Mouse (Mus musculus): ENCODE results near the gene Sntg2.

Sntg2 gene

DNA sequence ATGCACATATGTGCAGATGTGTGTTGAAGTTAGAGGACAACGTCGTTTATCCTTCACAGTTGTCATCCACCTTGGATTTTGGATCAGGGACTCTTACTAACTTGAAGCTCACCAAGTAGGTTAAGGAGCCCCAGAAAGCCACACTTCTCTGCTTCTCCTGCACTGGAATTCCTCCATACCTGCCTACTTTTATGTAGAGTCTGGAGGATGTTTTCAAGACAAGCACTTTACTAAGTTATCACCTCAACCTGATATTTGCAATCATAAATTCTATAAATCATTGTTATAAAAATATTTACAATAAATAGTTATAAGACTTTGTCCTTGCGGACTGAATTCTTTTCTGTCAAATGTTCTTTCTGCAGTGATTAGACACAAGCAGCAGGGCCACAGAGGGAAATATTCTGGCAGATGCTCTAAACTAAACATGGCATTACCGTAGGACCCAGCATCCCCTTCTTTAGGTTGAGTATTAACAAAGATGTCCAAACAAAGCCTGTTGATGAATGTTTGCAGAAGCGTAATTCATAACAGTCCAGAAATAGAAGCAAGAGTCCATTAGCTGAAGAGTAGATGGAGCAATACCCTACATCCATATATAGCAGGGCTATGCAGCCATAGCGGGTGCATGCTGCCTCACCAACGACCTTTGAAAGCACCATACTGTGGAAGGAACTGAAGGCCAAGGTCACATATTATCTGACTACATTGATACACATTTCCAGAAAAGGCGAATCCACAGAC is 100.8 kb downstream of the Sntg2 start:
- DNase-seq: no peak

DNA sequence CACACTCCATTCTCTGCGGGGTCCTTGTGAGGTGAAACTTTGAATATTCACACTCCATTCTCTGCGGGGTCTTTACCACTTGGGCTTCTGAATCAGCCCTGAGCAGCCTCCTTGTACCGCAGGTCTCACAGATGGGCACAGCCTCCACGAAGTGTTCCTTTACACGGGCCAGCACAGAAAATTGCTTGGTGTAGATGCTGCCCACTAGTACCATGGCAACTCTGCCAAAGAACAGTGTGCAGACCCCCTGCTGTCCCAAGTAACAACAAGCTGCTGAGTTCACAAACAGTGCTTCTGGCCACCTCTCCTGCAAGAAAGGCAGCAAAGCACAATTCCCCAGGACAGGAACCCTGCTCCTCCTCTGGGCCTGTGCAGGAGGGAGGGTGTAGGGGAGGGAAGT is 109.0 kb downstream of the Sntg2 start:
- no peak for DNase-seq

DNA sequence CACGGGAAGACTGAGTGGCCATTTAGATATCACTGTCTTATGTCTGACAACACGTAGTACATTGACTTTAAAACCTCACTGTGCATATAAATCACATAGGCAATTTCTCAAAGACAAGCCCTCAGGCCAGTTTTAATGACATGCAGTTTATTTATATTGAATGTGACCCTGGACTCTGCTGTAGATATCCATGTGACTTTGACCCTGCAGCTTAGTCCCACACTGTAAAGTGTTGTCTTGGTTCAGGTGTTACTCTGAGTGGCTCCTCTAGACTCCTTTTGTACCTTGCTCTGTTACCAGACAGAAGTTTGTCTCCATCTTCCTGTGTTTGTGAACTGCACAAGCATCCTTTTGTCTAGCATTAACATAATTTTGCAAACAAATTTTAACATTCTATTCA is 112.0 kb downstream of the Sntg2 start:
- no peak for DNase-seq

GRCm38 (mm10) chr12:30258641-30259040 is 114.5 kb downstream of the Sntg2 start:
- no peak for DNase-seq

DNA sequence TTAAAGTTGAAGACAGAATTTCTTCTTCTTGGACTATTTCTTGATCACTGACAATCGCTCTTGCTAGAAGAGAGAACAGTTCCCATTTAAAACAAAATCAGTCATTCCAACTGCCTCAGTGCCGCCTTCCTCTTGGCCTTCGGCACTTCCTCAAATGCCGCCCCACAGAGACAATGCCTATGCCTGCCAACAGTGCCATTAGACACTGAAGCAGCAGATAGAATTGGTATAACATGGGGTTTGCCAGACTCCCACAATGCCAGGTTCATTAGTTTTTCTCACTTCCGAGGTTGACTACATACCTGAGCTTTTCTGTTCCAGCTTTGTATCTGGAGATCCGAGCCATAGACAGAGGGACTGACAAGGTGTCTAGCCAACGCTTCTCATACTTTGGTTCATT is 115.5 kb downstream of the Sntg2 start:
- no peak for DNase-seq

GRCm38 (mm10) chr12:30256207-30256606 is 117.0 kb downstream of the Sntg2 start:
- no peak for DNase-seq

GRCm38 (mm10) chr12:30254581-30254980 is 118.6 kb downstream of the Sntg2 start:
- no peak for DNase-seq

GRCm38 (mm10) chr12:30252381-30252780 is 120.8 kb downstream of the Sntg2 start:
- DNase-seq: no peak

GRCm38 (mm10) chr12:30251283-30251829 is 121.8 kb downstream of the Sntg2 start:
- no peak for DNase-seq

GRCm38 (mm10) chr12:30249068-30249467 is 124.1 kb downstream of the Sntg2 start:
- DNase-seq: no peak

DNA sequence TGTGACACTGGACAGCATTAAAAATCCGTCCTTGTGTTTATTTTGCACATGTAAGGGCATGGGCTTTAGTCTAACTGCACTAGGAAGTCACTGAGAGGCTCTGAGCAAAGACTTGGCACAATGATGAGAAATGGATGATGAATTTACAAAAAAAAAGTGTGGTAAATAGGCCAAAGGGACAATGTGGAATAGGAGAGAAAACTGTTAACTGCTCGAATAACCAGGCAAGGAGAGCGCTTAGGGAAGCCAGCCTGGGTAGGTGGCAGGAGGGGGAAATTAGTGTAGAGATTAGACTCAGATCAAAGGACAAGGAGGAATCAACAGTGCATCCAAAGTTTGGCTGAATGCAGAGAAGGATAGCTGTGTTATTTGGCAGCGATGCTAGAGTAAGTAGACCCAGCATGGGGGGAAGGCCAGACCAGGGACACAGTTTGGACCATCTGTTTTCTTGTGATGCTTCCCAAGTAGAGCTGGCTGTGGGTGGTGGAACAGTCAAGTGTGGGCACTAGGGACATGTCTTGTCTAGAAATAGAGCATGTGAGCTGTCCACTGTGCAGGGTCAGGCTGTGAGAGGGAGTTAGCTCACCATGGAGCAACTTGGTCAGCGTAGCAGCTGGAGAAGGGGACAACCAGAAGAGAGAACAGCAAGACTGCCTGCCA is 126.8 kb downstream of the Sntg2 start:
- DNase-seq: peak; percentile 29

GRCm38 (mm10) chr12:30244194-30244593 is 129.0 kb downstream of the Sntg2 start:
- DNase-seq: no peak

- DNase-seq: no peak
Measured at GRCm38 (mm10) chr12:30240891-30241290, 132.3 kb downstream of the Sntg2 start.

DNA sequence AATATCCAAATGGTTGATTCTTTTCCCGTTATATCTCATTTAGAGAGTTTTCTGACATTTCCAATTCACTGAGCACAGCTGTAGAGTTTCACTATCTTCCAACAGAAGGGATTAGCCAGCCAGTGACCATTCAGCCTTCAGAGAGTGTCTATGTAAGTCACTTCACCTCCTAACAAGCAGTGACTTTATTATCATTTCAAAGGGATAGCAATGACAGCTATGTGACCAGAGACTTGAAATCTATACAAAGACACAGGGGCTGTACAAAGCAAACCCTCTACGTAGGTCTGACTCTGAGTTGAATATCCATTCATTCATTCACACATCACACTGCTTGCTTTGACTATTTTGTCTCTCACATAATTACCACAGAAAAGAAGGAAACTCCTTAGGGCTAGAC is 138.2 kb downstream of the Sntg2 start:
- no peak for DNase-seq

GRCm38 (mm10) chr12:30228004-30228403 is 145.2 kb downstream of the Sntg2 start:
- DNase-seq: no peak

DNA sequence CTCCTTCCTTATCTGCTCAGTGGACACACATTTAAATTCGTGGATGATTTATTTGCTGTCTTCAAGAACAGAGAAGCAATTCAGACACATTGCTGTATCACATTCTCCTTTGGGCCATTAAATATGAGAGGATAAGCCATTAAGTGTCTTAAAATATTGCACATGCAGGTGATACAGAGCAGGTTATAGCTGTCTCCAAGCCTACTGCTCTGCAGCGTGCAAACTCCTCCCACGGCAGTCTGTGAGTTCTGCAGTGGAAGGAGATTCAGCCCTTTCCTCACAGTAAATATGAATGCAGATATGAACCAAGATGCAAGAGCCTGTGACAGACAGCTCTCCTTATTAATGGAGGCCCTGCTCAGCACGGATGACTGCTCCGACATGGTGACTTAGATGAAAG is 146.9 kb downstream of the Sntg2 start:
- DNase-seq: no peak

DNA sequence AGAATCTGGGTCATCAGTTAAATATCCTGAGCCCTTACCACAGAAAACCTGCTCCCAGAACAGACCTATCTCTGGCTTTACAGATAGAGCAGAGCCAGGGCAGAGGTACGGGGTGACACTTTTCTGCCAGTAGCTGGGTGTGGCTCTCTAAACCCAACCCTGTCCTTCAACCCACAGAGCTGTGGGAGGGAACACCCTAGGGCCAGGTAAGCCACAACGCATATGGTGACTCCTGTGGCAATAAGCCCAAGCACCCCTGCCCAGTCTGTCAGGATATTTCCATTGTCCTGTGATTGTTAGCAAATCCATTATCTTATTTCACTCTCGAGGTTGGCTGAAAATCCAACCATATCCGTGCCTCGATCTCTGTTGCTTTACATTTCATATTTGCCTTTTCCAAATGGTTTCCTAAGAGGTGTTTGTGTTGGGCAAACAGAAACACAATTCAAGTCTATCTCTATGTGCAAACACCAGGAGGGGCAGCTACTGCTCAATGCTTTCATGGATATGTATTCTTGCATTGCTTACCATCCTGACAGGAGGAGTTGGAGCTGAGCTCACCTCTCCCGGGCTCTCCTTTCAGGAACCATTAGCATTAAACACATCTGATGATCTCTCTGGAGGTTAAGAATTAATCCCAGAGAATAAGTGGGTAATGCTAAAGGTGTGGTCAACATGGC is 156.3 kb downstream of the Sntg2 start:
- DNase-seq: no peak

GRCm38 (mm10) chr12:30214761-30215160 is 158.4 kb downstream of the Sntg2 start:
- DNase-seq: no peak

DNA sequence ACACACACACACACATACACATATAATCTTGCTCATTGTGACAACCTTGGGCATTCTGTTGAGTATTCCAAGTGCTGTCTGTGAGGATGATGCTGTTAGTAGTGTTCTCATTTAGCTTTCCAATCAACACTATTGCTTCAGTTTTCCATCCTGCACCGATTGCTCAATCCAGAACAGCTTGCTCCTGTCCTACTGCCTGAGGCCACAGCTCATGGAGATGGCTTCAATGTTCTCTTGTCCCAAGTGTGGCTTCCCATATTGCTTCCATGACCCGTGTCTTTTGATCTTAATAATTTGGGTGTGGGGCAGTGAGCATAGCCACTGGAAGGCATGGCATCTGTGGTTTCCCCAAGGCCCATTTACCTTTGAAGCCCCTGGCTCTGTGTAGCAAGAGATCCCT is 162.8 kb downstream of the Sntg2 start:
- DNase-seq: no peak

DNA sequence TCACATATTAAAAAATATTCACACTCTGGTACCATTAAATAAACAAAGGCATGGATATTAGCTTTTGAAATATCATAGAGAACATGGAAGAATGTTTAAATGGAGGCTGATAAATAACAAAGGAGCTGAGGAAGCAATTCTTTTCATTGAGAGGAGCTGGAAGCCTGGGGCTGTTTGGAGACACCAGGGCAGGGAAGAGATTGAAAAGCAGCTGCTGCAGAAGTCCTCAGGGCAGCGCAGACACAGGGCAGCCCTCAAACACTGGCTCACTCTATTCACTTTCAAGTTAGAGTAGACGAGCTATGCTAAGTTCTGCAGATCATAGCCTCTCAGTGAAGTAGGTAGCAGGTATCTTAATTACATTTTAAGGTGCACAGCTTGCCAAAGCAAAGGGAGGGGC is 164.6 kb downstream of the Sntg2 start:
- DNase-seq: no peak

DNA sequence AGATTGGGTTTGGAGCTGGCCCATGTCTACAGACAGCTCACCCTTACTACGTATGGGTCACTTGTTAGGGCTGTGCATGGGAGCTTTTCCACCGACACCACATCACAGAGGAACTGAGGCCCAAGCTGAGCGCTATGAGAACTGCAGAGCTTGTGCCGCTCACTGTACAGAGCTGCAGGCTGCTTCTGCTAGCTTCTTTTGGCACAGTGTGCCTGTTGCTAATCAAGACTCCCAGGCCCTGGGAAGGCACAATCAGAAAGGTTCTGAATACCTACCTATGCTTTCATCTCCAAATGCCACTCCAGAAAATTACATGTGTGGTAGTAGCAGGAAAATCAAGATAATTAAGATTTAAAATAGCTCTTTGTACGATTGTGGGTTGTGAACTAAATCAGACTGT is 165.1 kb downstream of the Sntg2 start:
- DNase-seq: no peak

DNA sequence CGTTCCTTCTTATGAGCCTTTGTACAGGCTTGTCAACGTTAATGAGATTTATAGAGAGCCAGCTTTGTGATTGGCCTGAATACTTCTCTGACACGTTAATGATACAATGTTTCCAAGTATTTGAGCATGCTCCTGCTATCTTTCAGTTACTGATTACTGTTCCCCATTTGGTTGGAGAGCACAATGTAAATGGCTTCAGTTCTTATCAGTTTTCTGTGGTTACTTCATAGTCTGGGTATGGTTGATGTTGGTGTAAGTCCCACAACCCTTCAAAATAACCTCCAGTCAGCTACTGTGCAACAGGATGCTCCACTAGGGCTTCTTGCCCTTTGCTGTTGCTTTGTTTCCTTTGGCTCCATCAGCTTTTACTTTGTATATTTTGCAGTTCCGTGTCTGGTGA is 168.7 kb downstream of the Sntg2 start:
- no peak for DNase-seq

- no peak for DNase-seq
Measured at GRCm38 (mm10) chr12:30202763-30203162, 170.4 kb downstream of the Sntg2 start.

- no peak for DNase-seq
Measured at GRCm38 (mm10) chr12:30201031-30201430, 172.1 kb downstream of the Sntg2 start.

All from cerebellum, adult 9-11 months (tissue).